Mouse (Mus musculus) erythroblast, embryonic 14.5 days (primary cell): ENCODE results near the gene Stx19. TPM values are rescaled to one million over a fixed set of nuclear protein-coding genes. Genes with fewer than 3 reads are reported as not detected.
A peak's percentile ranks its signal among the peaks of the same experiment; 100 is the strongest.

Experiments used
- H3K27me3 ChIP-seq: 2 replicates; pipeline ENCODE4 v1.6.1; 2012; ENCODE audit warnings: inconsistent platforms; ENCODE audit not compliant: control insufficient read depth
- H3K36me3 ChIP-seq: 2 replicates; pipeline ENCODE4 v1.6.1; 2012; ENCODE audit warnings: mild to moderate bottlenecking, inconsistent platforms; ENCODE audit not compliant: control insufficient read depth
- H3K4me1 ChIP-seq: 2 replicates; pipeline ENCODE4 v1.6.1; 2012; ENCODE audit warnings: inconsistent platforms; ENCODE audit not compliant: control insufficient read depth
- H3K4me3 ChIP-seq: replicated peaks from 2 replicates; pipeline ENCODE3; 2012; ENCODE audit warnings: moderate library complexity, mild to moderate bottlenecking, inconsistent platforms
- H3K9me3 ChIP-seq: 2 replicates; pipeline ENCODE4 v1.6.1; 2012; ENCODE audit warnings: low read length, inconsistent platforms, mixed read lengths; ENCODE audit not compliant: control insufficient read depth
- GATA1 ChIP-seq: IDR thresholded peaks from 2 replicates; pipeline ENCODE4 v1.6.1; 2012; ENCODE audit warnings: low read length, inconsistent platforms, mixed read lengths
- TAL1 ChIP-seq: IDR thresholded peaks from 3 replicates; pipeline ENCODE4 v1.6.1; 2012; ENCODE audit warnings: low read length, inconsistent platforms, mixed read lengths
- polyA plus RNA-seq: library from polyadenylated mRNA; stranded (reverse); fragments of >175 nt; gene quantifications from 2 replicates; pipeline ENCODE4 v1.2.3, GENCODE M21; 2012

Gene Stx19
- polyA plus RNA-seq, 1 experiment: not detected

GRCm38 (mm10) chr16:62834016-62834735 lies 19.7 kb downstream of the Stx19 start:
- no peak overlapping the region for H3K4me3 ChIP-seq
- H3K4me1 ChIP-seq: peaks cover 24% of the 10 kb centered on the region
- H3K36me3 ChIP-seq: no peaks in the 10 kb centered on the region
- TF ChIP-seq GATA1: peak; percentile 30
- TF ChIP-seq TAL1: peak; percentile 80
- no peaks in the 10 kb centered on the region for H3K9me3 ChIP-seq
- H3K27me3 ChIP-seq: no peaks in the 10 kb centered on the region

GRCm38 (mm10) chr16:62845341-62845740 lies 30.9 kb downstream of the Stx19 start:
- H3K4me1 ChIP-seq: peaks cover 26% of the 10 kb centered on the region
- H3K4me3 ChIP-seq: no peak overlapping the region
- H3K9me3 ChIP-seq: no peaks in the 10 kb centered on the region
- H3K36me3 ChIP-seq: no peaks in the 10 kb centered on the region
- peaks cover 4% of the 10 kb centered on the region; the same call in 1 of the 2 replicates for H3K27me3 ChIP-seq
- TF ChIP-seq TAL1: no peak
- no peak for TF ChIP-seq GATA1

- no peaks in the 10 kb centered on the region for H3K36me3 ChIP-seq
- H3K4me3 ChIP-seq: peak within 1 kb of the TSS; percentile 90
- peaks cover 25% of the 10 kb centered on the region for H3K4me1 ChIP-seq
- TF ChIP-seq TAL1: no peak
- TF ChIP-seq GATA1: no peak
- H3K27me3 ChIP-seq: peaks cover 4% of the 10 kb centered on the region; the same call in 1 of the 2 replicates
- no peaks in the 10 kb centered on the region for H3K9me3 ChIP-seq
Observed at GRCm38 (mm10) chr16:62846498-62847312, 32.2 kb downstream of the Stx19 start, which contains the start of gene Arl13b. Gene Arl13b, minus strand, starts transcription at chr16:62847040.

GRCm38 (mm10) chr16:62852464-62853252 lies 38.2 kb downstream of the Stx19 start:
- H3K4me3 ChIP-seq: no peak overlapping the region
- TF ChIP-seq TAL1 (no peak), GATA1 (no peak)
- no peaks in the 10 kb centered on the region for H3K36me3 ChIP-seq
- H3K9me3 ChIP-seq: no peaks in the 10 kb centered on the region
- peaks cover 12% of the 10 kb centered on the region for H3K27me3 ChIP-seq
- H3K4me1 ChIP-seq: peaks cover 17% of the 10 kb centered on the region

GRCm38 (mm10) chr16:62853611-62854126 lies 39.2 kb downstream of the Stx19 start:
- Histone ChIP-seq H3K4me3 (peak overlapping the region; percentile 66), H3K9me3 (no peaks in the 10 kb centered on the region), H3K36me3 (no peaks in the 10 kb centered on the region), H3K4me1 (peaks cover 17% of the 10 kb centered on the region), H3K27me3 (peaks cover 8% of the 10 kb centered on the region)
- no peak for TF ChIP-seq TAL1
- no peak for TF ChIP-seq GATA1

- H3K27me3 ChIP-seq: peaks cover 8% of the 10 kb centered on the region
- H3K4me3 ChIP-seq: peak within 1 kb of the TSS; percentile 66
- no peaks in the 10 kb centered on the region for H3K9me3 ChIP-seq
- H3K4me1 ChIP-seq: peaks cover 17% of the 10 kb centered on the region
- no peaks in the 10 kb centered on the region for H3K36me3 ChIP-seq
- TF ChIP-seq GATA1 (no peak), TAL1 (no peak)
Observed at GRCm38 (mm10) chr16:62854191-62855068, 40.0 kb downstream of the Stx19 start, which contains the start of gene Pros1. Gene Pros1, plus strand, starts transcription at chr16:62854307.

- Histone ChIP-seq H3K9me3 (no peaks in the 10 kb centered on the region), H3K4me1 (peaks cover 17% of the 10 kb centered on the region), H3K36me3 (no peaks in the 10 kb centered on the region), H3K27me3 (peaks cover 8% of the 10 kb centered on the region), H3K4me3 (no peak overlapping the region)
- TF ChIP-seq GATA1: no peak
- TF ChIP-seq TAL1: no peak
Observed at GRCm38 (mm10) chr16:62855385-62855784, 40.9 kb downstream of the Stx19 start.

- no peak overlapping the region for H3K4me3 ChIP-seq
- no peak for TF ChIP-seq GATA1
- peaks cover 8% of the 10 kb centered on the region for H3K27me3 ChIP-seq
- peaks cover 17% of the 10 kb centered on the region for H3K4me1 ChIP-seq
- H3K36me3 ChIP-seq: no peaks in the 10 kb centered on the region
- no peaks in the 10 kb centered on the region for H3K9me3 ChIP-seq
Observed at GRCm38 (mm10) chr16:62856273-62856672, 41.8 kb downstream of the Stx19 start.
